Mouse (Mus musculus): Measurements from ENCODE around the gene 1700029P11Rik. TPM values are rescaled to one million over a fixed set of nuclear protein-coding genes. Genes with fewer than 3 reads are reported as not detected.
A peak's percentile ranks its signal among the peaks of the same experiment; 100 is the strongest.
"Not testable (repeated sequence)": the region's sequence is repeated elsewhere in the genome, so short reads cannot be mapped to it uniquely, and the experiment has no call there.

1700029P11Rik gene
- polyA plus RNA-seq, 1 experiment from 2014 or later, result not detected

GRCm38 (mm10) chr15:81960171-81961077 is 19.9 kb upstream of the 1700029P11Rik start, which contains the start of gene Pmm1:
Gene Pmm1 (minus strand): TSS chr15:81960930.
- WGBS, result under 1% methylated on average over 77 of the region's 77 CpGs
- Histone ChIP-seq H3K9ac (peak within 1 kb of the TSS; percentile 69), H3K9me3 (no peaks in the 10 kb centered on the region), H3K36me3 (peaks cover 3% of the 10 kb centered on the region), H3K27me3 (replicated peaks) (no peaks in the 10 kb centered on the region), H3K4me3 (peak within 1 kb of the TSS; percentile 61), H3K4me2 (replicated peaks) (peak within 1 kb of the TSS; percentile 100), H3K4me1 (no peaks in the 10 kb centered on the region), H3K27ac (peak within 1 kb of the TSS; percentile 62; the same call in 1 of the 2 replicates)
- ATAC-seq (ENCODE audit: low FRiP score, low read depth), result peak; percentile 96

GRCm38 (mm10) chr15:81961078-81961451 is 19.3 kb upstream of the 1700029P11Rik start:
- WGBS, result 4% methylated on average over 7 of the region's 8 CpGs
- H3K9me3 ChIP-seq, result no peaks in the 10 kb centered on the region
- H3K27ac ChIP-seq, result no peak overlapping the region
- peak overlapping the region; percentile 61 for H3K4me3 ChIP-seq
- H3K27me3 ChIP-seq (replicated peaks), result no peaks in the 10 kb centered on the region
- peak overlapping the region; percentile 100 for H3K4me2 ChIP-seq (replicated peaks)
- H3K36me3 ChIP-seq, result no peaks in the 10 kb centered on the region
- H3K9ac ChIP-seq, result no peak overlapping the region
- peak; percentile 49; the same call in 1 of the 2 replicates for ATAC-seq (ENCODE audit: low FRiP score, low read depth)
- no peaks in the 10 kb centered on the region for H3K4me1 ChIP-seq

GRCm38 (mm10) chr15:81964262-81964661 is 16.1 kb upstream of the 1700029P11Rik start:
- ATAC-seq (ENCODE audit: low FRiP score, low read depth), result no peak
- Histone ChIP-seq H3K27ac (no peak overlapping the region), H3K36me3 (no peaks in the 10 kb centered on the region), H3K4me1 (no peaks in the 10 kb centered on the region), H3K9ac (no peak overlapping the region), H3K4me2 (replicated peaks) (no peak overlapping the region), H3K27me3 (replicated peaks) (no peaks in the 10 kb centered on the region), H3K9me3 (no peaks in the 10 kb centered on the region), H3K4me3 (no peak overlapping the region)
- 58% methylated on average over 1 of the region's 1 CpGs for WGBS

- Histone ChIP-seq H3K9me3 (no peaks in the 10 kb centered on the region), H3K4me2 (replicated peaks) (no peak overlapping the region), H3K36me3 (no peaks in the 10 kb centered on the region), H3K27me3 (replicated peaks) (no peaks in the 10 kb centered on the region), H3K4me1 (no peaks in the 10 kb centered on the region), H3K4me3 (no peak overlapping the region), H3K9ac (no peak overlapping the region), H3K27ac (no peak overlapping the region)
- WGBS, result 70% methylated on average over 4 of the region's 4 CpGs
- no peak for ATAC-seq (ENCODE audit: low FRiP score, low read depth)
Observed at GRCm38 (mm10) chr15:81964980-81965545, 15.3 kb upstream of the 1700029P11Rik start.

GRCm38 (mm10) chr15:81966062-81966829 is 14.1 kb upstream of the 1700029P11Rik start:
- Histone ChIP-seq H3K9ac (no peak overlapping the region), H3K4me1 (no peaks in the 10 kb centered on the region), H3K4me3 (no peak overlapping the region), H3K27me3 (replicated peaks) (no peaks in the 10 kb centered on the region), H3K4me2 (replicated peaks) (no peak overlapping the region), H3K36me3 (no peaks in the 10 kb centered on the region), H3K9me3 (no peaks in the 10 kb centered on the region), H3K27ac (no peak overlapping the region)
- no peak for ATAC-seq (ENCODE audit: low FRiP score, low read depth)
- WGBS, result 83% methylated on average over 13 of the region's 14 CpGs

- no peak overlapping the region for H3K4me2 ChIP-seq (replicated peaks)
- H3K4me3 ChIP-seq, result no peak overlapping the region
- no peak overlapping the region for H3K27ac ChIP-seq
- 0 out of 2 replicates have a peak, but pooled peaks cover 5% of the 10 kb centered on the region for H3K9me3 ChIP-seq
- H3K9ac ChIP-seq, result no peak overlapping the region
- no peaks in the 10 kb centered on the region for H3K27me3 ChIP-seq (replicated peaks)
- WGBS, result 91% methylated on average over 5 of the region's 5 CpGs
- no peaks in the 10 kb centered on the region for H3K4me1 ChIP-seq
- H3K36me3 ChIP-seq, result no peaks in the 10 kb centered on the region
- ATAC-seq (ENCODE audit: low FRiP score, low read depth), result no peak
Observed at GRCm38 (mm10) chr15:81967821-81968220, 12.5 kb upstream of the 1700029P11Rik start.

- Histone ChIP-seq H3K4me1 (no peaks in the 10 kb centered on the region), H3K27me3 (replicated peaks) (no peaks in the 10 kb centered on the region), H3K36me3 (no peaks in the 10 kb centered on the region), H3K9me3 (0 out of 2 replicates have a peak, but pooled peaks cover 5% of the 10 kb centered on the region), H3K4me2 (replicated peaks) (no peak overlapping the region), H3K4me3 (no peak overlapping the region), H3K27ac (no peak overlapping the region), H3K9ac (no peak overlapping the region)
- 68% methylated on average over 2 of the region's 2 CpGs for WGBS
- ATAC-seq (ENCODE audit: low FRiP score, low read depth), result no peak
Observed at GRCm38 (mm10) chr15:81968447-81968846, 11.9 kb upstream of the 1700029P11Rik start.

DNA sequence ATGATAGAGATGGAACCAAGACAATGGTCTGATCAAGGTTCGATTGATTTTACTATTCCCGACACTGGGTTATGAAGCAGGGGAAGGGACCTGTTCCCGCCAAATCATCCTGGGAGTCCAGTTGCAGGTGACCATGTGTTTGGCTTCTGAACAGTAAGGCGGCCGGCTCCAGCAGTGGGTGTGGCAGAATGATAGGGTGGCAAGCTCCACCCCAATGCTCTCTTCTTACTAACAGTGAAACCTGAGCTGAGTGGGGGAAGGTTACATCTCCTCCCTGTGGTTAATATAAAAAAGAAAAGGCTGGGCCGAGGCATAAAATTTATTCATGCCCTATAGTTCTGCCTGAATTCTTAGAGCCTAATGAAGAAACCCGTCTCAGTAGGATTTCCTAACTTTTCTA is 11.2 kb upstream of the 1700029P11Rik start:
- Histone ChIP-seq H3K36me3 (no peaks in the 10 kb centered on the region), H3K27me3 (replicated peaks) (no peaks in the 10 kb centered on the region), H3K9me3 (0 out of 2 replicates have a peak, but pooled peaks cover 5% of the 10 kb centered on the region), H3K4me3 (no peak overlapping the region), H3K27ac (no peak overlapping the region), H3K9ac (no peak overlapping the region), H3K4me2 (replicated peaks) (no peak overlapping the region), H3K4me1 (no peaks in the 10 kb centered on the region)
- ATAC-seq (ENCODE audit: low FRiP score, low read depth), result no peak
- 73% methylated on average over 7 of the region's 7 CpGs for WGBS

GRCm38 (mm10) chr15:81969635-81970034 is 10.7 kb upstream of the 1700029P11Rik start:
- H3K36me3 ChIP-seq; H3K27me3 ChIP-seq (replicated peaks); H3K4me3 ChIP-seq; H3K9ac ChIP-seq; H3K9me3 ChIP-seq; H3K4me1 ChIP-seq; H3K4me2 ChIP-seq (replicated peaks); H3K27ac ChIP-seq; ATAC-seq (ENCODE audit: low FRiP score, low read depth): not testable (repeated sequence)
- 73% methylated on average over 6 of the region's 6 CpGs for WGBS

- H3K4me1 ChIP-seq; H3K4me2 ChIP-seq (replicated peaks); ATAC-seq (ENCODE audit: low FRiP score, low read depth); H3K9me3 ChIP-seq; H3K27me3 ChIP-seq (replicated peaks); H3K9ac ChIP-seq; H3K4me3 ChIP-seq; H3K27ac ChIP-seq; H3K36me3 ChIP-seq: not testable (repeated sequence)
- 87% methylated on average over 4 of the region's 4 CpGs for WGBS
Observed at GRCm38 (mm10) chr15:81970498-81970897, 9.8 kb upstream of the 1700029P11Rik start.

GRCm38 (mm10) chr15:81975156-81975555 is 5.2 kb upstream of the 1700029P11Rik start:
- not testable (repeated sequence) for H3K9me3 ChIP-seq; H3K4me3 ChIP-seq; H3K4me2 ChIP-seq (replicated peaks); H3K27me3 ChIP-seq (replicated peaks); ATAC-seq (ENCODE audit: low FRiP score, low read depth); H3K27ac ChIP-seq; H3K36me3 ChIP-seq; H3K4me1 ChIP-seq; H3K9ac ChIP-seq
- WGBS, result 92% methylated on average over 8 of the region's 8 CpGs

DNA sequence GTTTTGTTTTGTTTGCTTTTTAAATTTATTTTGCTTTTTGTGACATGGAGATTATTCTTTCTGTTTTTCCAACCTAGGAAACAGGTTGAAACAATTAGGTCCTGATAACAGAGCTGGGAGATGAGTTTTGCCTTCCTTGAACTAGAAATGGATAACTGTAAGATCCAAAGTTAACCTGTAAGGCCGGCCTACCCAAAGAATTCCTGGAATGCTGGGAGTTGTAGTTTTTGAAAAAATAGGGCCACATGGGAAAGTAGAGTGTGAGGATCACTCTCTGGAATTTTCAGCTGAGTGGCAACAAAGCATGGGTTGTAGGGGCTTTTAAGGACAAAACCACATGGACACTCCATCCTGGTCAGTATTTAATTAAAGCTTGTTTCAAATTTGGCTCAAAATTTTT is 1.8 kb downstream of the 1700029P11Rik start:
- WGBS, result 60% methylated on average over 1 of the region's 1 CpGs

More for the DNA sequence above, 1.8 kb downstream of the 1700029P11Rik start:
- ATAC-seq (ENCODE audit: low FRiP score, low read depth), result no peak
- Histone ChIP-seq H3K4me2 (replicated peaks) (no peak overlapping the region), H3K9ac (no peak overlapping the region), H3K9me3 (no peaks in the 10 kb centered on the region), H3K36me3 (no peaks in the 10 kb centered on the region), H3K4me1 (no peaks in the 10 kb centered on the region), H3K27me3 (replicated peaks) (no peaks in the 10 kb centered on the region), H3K27ac (no peak overlapping the region), H3K4me3 (no peak overlapping the region)
